Mouse (Mus musculus): ENCODE measurements around the gene Cacna2d4. TPM values are rescaled to one million over a fixed set of nuclear protein-coding genes. Genes with fewer than 3 reads are reported as not detected.
A peak's percentile ranks its signal among the peaks of the same experiment; 100 is the strongest.
"Not testable (repeated sequence)": the region's sequence is repeated elsewhere in the genome, so short reads cannot be mapped to it uniquely, and the experiment has no call there.

The Cacna2d4 gene
- polyA plus RNA-seq, 1 experiment from 2014 or later: 0.04 TPM

DNA sequence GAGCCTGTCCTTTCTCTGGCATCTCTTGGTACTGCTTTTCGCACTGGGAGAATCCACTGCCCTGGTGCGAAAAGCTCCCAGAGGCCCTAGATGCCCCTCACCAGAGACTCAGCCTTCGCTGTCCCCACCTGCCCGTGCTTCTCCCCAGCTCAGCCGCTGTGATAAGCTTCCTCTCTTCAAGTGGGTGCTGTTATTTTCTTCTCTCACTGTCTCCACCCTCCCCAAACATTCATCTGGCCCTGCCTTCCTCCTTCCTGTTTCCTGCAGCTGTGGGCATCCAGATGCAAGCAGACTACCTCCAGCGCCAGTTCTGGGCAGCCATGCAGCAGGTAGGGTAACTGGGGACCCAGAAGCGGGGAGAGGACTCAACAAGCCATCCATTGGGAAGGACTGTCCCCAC lies 99.8 kb downstream of the Cacna2d4 start:
- Histone ChIP-seq H3K4me1 (peaks cover 12% of the 10 kb centered on the region; the same call in 1 of the 2 replicates), H3K27me3 (peaks cover 26% of the 10 kb centered on the region), H3K9ac (no peak overlapping the region), H3K36me3 (no peaks in the 10 kb centered on the region), H3K27ac (no peak overlapping the region), H3K4me2 (replicated peaks) (no peak overlapping the region), H3K4me3 (no peak overlapping the region), H3K9me3 (replicated peaks) (no peaks in the 10 kb centered on the region)
- 74% methylated on average over 7 of the region's 7 CpGs for WGBS
- ATAC-seq (ENCODE audit: low FRiP score): no peak

DNA sequence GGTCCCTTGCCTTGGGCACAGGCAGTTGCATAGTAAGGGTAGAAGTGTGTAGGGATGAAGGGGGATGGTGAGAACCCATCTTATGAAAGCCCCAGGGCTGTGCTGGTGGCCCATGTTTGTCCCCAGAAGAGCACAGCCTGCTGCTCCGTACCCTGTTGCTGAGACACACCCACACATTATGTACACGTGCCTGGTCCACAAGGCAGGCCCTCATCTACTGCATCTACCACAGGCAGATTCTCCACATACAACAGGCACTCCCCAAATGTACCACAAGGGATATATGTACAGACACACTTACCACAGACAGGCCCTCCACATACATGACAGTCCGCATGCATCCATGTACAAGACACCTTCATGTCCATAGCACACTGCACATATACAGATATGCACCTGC lies 101.0 kb downstream of the Cacna2d4 start:
- Histone ChIP-seq H3K36me3 (no peaks in the 10 kb centered on the region), H3K9ac (no peak overlapping the region), H3K27me3 (peaks cover 15% of the 10 kb centered on the region), H3K4me2 (replicated peaks) (no peak overlapping the region), H3K4me3 (no peak overlapping the region), H3K4me1 (peaks cover 10% of the 10 kb centered on the region; the same call in 1 of the 2 replicates), H3K9me3 (replicated peaks) (no peaks in the 10 kb centered on the region), H3K27ac (no peak overlapping the region)
- ATAC-seq (ENCODE audit: low FRiP score): no peak
- 70% methylated on average over 3 of the region's 3 CpGs for WGBS

DNA sequence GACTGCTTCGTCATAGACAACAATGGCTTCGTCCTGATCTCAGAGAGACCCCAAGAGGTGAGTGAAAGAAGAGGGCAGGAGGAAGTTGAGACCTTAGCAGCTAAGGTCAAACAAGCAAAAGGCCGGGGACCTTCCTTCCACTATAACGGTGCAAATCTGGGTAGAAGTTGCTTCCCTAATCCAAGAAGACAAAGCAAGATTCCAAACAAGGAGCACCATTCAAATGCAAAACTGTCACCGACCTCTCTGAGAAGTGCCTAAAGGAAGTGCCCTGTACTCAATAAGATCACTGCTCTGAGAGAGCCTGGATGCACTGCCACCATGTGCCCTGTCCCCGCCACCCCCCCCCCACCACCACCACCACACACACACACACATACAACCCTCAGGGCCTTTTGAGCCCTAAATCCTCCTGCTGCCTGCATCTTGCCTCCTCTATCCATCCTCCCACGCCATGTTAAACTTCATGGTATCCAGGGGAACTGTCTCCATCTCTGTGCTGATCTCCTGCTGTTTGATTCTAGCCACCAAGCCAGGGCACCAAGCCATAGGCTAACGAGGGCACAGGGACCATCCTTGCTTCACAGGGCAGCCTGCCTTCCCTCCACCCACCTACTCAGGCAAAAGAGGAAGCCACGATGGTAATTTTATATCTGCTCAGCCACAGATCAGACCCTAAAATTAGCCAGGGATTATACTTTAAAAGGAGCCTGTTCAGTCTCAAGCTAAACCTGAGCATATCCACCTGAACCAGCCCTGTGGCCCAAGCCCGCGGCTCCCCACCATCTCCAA lies 102.0 kb downstream of the Cacna2d4 start:
- no peak for ATAC-seq (ENCODE audit: low FRiP score)
- H3K4me3 ChIP-seq: no peak overlapping the region
- no peaks in the 10 kb centered on the region for H3K36me3 ChIP-seq
- peaks cover 9% of the 10 kb centered on the region; the same call in 1 of the 2 replicates for H3K4me1 ChIP-seq
- H3K9me3 ChIP-seq (replicated peaks): no peaks in the 10 kb centered on the region
- H3K27ac ChIP-seq: no peak overlapping the region
- H3K4me2 ChIP-seq (replicated peaks): no peak overlapping the region
- H3K9ac ChIP-seq: no peak overlapping the region
- WGBS: 28% methylated on average over 10 of the region's 11 CpGs
- peaks cover 9% of the 10 kb centered on the region; the same call in 1 of the 2 replicates for H3K27me3 ChIP-seq

DNA sequence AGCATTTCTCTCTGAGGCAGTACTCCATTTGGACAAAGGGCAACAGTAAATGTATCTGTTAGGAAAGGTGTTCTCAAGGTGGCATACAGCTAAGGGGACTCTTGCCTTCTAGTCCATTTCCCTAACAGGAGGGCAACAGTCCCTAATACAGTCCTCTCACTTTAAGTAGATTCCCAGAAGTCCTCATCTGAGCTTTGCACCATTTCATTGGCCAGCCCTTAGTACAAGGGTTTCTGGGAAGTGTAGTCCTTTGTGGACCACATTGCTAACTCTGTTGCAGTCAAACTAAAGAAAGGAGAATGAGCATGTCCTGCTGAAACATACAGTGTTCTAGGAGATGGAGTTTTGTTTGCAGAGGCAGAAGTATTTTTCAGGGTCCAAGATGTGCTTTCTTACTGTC lies 105.1 kb downstream of the Cacna2d4 start:
- Histone ChIP-seq H3K9ac (no peak overlapping the region), H3K27me3 (no peaks in the 10 kb centered on the region), H3K36me3 (no peaks in the 10 kb centered on the region), H3K4me3 (no peak overlapping the region), H3K27ac (no peak overlapping the region), H3K4me1 (peaks cover 4% of the 10 kb centered on the region; the same call in 1 of the 2 replicates), H3K4me2 (replicated peaks) (no peak overlapping the region), H3K9me3 (replicated peaks) (no peaks in the 10 kb centered on the region)
- peak; percentile 88 for ATAC-seq (ENCODE audit: low FRiP score)

DNA sequence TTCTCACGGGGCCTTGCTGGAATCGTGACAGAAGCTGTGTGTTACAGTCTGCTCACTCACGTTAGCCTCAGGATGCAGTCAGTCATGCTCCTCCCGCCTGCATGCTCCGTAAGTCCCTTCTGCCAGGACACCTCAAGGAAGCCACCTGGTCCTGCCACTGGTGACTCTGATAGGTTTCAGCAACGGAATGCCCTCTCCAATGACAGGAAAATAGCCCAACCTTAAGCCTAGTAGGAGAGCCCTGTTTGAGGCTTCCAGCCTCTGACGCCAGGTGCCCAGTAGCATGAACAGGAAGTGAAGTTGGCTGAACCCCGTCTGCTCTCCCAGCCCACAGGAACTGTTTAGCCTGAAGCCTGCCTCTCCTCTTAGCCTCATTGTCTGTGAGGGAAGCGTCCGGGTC lies 109.9 kb downstream of the Cacna2d4 start:
- no peak overlapping the region for H3K27ac ChIP-seq
- 72% methylated on average over 10 of the region's 10 CpGs for WGBS
- no peak for ATAC-seq (ENCODE audit: low FRiP score)

DNA sequence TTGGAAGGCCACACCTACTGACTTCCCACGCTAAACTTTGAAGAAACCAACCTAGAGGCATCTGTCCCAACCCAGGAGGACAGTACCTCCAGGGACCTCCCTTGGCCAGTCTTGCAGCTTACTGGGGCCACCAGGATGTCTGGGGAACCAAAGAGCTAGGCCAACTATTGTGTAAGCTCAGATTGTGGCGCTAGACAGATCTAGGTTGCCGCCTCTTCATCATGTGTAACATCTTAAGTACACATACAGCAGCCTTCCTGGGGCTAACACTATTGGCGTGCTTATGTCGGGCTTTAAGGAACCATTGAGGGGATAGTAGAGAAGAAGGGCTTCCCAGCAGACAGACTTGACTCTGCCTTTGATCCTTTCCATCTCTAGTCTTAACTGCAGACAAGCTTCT lies 111.5 kb downstream of the Cacna2d4 start:
- Histone ChIP-seq H3K4me2 (replicated peaks) (no peak overlapping the region), H3K4me3 (no peak overlapping the region), H3K27me3 (no peaks in the 10 kb centered on the region), H3K27ac (no peak overlapping the region), H3K9ac (no peak overlapping the region), H3K4me1 (no peaks in the 10 kb centered on the region), H3K9me3 (replicated peaks) (no peaks in the 10 kb centered on the region), H3K36me3 (no peaks in the 10 kb centered on the region)
- WGBS: 76% methylated on average over 5 of the region's 5 CpGs
- no peak for ATAC-seq (ENCODE audit: low FRiP score)

More for the DNA sequence above, 109.9 kb downstream of the Cacna2d4 start:
- Histone ChIP-seq H3K27me3 (no peaks in the 10 kb centered on the region), H3K9ac (no peak overlapping the region), H3K36me3 (no peaks in the 10 kb centered on the region), H3K4me1 (no peaks in the 10 kb centered on the region), H3K4me3 (no peak overlapping the region), H3K9me3 (replicated peaks) (no peaks in the 10 kb centered on the region), H3K4me2 (replicated peaks) (no peak overlapping the region)

DNA sequence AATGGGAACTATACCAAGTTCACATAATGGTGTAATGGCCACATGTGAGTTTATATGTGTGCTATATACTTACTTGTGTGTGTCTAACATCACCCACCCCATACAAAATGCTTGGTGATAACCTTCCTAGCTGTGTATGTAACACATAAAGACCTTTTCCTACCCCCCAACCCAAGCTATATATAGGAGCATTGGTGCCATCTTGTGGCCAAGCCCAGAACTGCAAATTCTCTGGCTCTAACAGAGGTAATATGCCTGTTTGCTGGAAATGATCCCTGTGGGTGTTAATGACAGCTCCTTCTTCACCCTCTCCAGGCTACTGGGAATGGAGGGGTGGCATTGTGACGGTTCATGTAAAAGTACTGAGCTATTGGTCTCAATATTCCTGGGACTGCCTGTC lies 111.9 kb downstream of the Cacna2d4 start:
- no peak overlapping the region for H3K4me2 ChIP-seq (replicated peaks)
- H3K4me3 ChIP-seq: no peak overlapping the region
- H3K9ac ChIP-seq: no peak overlapping the region
- H3K9me3 ChIP-seq (replicated peaks): no peaks in the 10 kb centered on the region
- peak; percentile 42; the same call in 1 of the 2 replicates for ATAC-seq (ENCODE audit: low FRiP score)
- peaks cover 2% of the 10 kb centered on the region; the same call in 1 of the 2 replicates for H3K36me3 ChIP-seq
- 5% methylated on average over 1 of the region's 1 CpGs for WGBS
- no peaks in the 10 kb centered on the region for H3K27me3 ChIP-seq
- no peak overlapping the region for H3K27ac ChIP-seq
- H3K4me1 ChIP-seq: no peaks in the 10 kb centered on the region

DNA sequence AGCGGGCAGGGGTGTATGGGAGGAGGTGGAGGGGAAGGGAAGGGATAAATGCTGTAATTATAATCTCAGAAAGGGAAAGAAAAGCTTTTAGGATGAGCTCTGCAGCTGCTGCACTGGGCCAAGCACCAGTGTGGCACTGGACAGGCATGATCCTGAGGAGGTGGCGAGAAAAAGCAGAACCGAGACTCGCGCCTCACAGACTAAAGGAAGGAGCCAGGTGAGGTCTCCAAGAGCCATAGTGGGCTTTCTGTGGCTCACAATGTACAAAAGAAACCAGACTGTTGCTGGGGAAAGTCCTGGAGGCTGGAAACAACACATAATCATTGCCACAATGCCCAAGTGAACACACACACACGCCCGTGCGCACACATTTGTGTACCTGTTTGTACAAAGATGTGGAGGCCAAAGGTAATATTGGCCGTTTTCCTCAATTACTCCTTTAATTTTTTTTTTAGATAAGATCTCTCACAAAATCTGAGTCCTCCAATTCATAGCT lies 114.4 kb downstream of the Cacna2d4 start:
- H3K9ac ChIP-seq: no peak overlapping the region
- H3K27me3 ChIP-seq: no peaks in the 10 kb centered on the region
- no peaks in the 10 kb centered on the region for H3K4me1 ChIP-seq
- no peak overlapping the region for H3K4me2 ChIP-seq (replicated peaks)
- no peak for ATAC-seq (ENCODE audit: low FRiP score)
- WGBS: 89% methylated on average over 9 of the region's 9 CpGs
- no peak overlapping the region for H3K4me3 ChIP-seq
- peaks cover 25% of the 10 kb centered on the region for H3K36me3 ChIP-seq
- no peak overlapping the region for H3K27ac ChIP-seq
- H3K9me3 ChIP-seq (replicated peaks): no peaks in the 10 kb centered on the region

DNA sequence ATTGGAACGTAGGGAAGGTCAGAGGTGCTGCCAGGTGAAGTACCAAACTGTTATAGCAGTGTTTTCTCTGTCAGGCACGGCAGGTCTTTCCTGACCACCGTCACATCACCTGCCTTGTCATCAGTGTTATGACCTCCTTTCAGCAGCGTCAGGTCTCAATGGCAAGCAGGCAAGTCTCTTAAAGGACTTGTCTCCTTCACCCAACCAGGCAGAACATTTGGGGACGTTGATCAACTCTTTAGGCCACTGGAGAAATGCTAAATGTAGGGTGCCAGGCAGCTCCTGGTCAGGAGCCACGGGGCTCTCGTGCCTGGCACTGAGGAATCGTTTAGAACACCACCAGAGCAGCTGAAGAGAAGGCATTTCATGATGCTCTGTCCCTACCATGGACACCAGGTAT lies 115.3 kb downstream of the Cacna2d4 start:
- Histone ChIP-seq H3K4me1 (no peaks in the 10 kb centered on the region), H3K27me3 (no peaks in the 10 kb centered on the region), H3K9me3 (replicated peaks) (no peaks in the 10 kb centered on the region), H3K4me2 (replicated peaks) (no peak overlapping the region), H3K9ac (no peak overlapping the region), H3K36me3 (peaks cover 29% of the 10 kb centered on the region), H3K4me3 (no peak overlapping the region), H3K27ac (no peak overlapping the region)
- 85% methylated on average over 8 of the region's 8 CpGs for WGBS
- ATAC-seq (ENCODE audit: low FRiP score): no peak

DNA sequence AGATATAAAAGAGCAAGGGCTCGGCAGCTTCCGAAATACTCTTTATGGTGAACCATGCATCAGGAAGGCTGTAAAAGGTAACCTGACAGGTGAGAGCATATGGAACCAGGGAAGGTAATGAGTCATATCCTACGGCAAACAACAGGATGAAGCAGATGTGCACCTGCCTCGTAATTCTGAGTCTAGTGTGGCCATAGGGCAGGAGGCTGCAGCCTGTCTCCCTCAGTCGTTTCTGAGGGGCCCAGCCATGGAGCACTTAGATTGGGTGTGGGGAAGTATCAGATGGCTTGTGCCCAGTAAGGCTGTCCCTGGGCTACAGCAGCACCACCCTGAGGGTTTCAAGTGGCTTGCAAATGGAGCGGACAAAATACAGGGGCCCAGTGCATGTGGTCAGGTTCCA lies 116.2 kb downstream of the Cacna2d4 start:
- H3K4me3 ChIP-seq: no peak overlapping the region
- H3K27me3 ChIP-seq: no peaks in the 10 kb centered on the region
- no peak overlapping the region for H3K27ac ChIP-seq
- peaks cover 35% of the 10 kb centered on the region for H3K36me3 ChIP-seq
- H3K9ac ChIP-seq: no peak overlapping the region
- H3K9me3 ChIP-seq (replicated peaks): no peaks in the 10 kb centered on the region
- no peaks in the 10 kb centered on the region for H3K4me1 ChIP-seq
- no peak overlapping the region for H3K4me2 ChIP-seq (replicated peaks)
- no peak for ATAC-seq (ENCODE audit: low FRiP score)
- WGBS: 87% methylated on average over 6 of the region's 6 CpGs

DNA sequence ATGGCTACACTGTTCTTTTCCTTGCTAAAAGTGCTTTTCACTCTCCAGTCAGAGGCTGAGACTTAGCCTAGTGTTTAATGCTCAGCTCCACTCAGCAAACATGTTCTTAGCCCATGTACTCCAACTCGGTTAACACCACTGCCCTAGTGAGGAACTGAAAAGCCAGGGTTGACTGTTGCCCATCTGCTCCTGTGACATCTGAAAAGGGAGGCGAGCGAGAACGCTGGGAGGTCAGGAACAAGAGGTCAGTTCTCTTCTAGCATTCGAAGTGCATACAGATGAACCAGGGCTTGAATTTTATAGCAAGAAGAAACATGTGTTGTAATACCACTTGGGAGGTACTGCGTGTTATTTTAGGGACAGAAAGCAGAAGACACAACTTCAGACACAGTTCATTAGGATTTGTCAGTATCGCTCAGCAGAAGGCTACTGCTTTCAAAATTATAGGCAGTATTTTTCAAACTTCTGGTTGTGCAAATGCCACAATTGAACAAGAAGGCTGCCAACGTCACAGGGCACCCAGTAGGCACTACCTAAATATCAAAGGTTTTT lies 121.8 kb downstream of the Cacna2d4 start:
- Histone ChIP-seq H3K27ac (no peak overlapping the region), H3K9me3 (replicated peaks) (no peaks in the 10 kb centered on the region), H3K4me1 (no peaks in the 10 kb centered on the region), H3K4me3 (no peak overlapping the region), H3K36me3 (peaks cover 69% of the 10 kb centered on the region), H3K4me2 (replicated peaks) (no peak overlapping the region), H3K27me3 (no peaks in the 10 kb centered on the region), H3K9ac (no peak overlapping the region)
- ATAC-seq (ENCODE audit: low FRiP score): no peak
- WGBS: 84% methylated on average over 8 of the region's 8 CpGs

DNA sequence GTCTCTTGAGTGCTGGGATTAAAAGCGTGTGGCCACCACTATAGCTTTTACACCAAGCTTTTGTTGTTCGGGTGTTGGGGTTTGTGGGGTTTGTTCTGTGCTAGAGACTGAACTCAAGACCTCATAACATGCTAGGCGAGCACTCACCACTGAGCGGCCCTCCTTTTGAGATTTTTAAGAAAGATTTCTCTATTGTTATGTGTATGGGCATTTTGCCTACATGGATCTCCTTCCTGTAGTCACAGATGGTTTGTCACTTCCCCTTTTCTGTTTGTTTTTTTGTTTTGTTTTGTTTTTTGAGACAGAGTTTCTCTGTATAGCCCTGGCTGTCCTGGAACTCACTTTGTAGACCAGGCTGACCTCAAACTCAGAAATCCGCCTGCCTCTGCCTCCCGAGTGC lies 123.9 kb downstream of the Cacna2d4 start:
- ATAC-seq (ENCODE audit: low FRiP score); H3K4me3 ChIP-seq; H3K4me2 ChIP-seq (replicated peaks); H3K4me1 ChIP-seq; H3K27me3 ChIP-seq; H3K27ac ChIP-seq; H3K9me3 ChIP-seq (replicated peaks); H3K9ac ChIP-seq: not testable (repeated sequence)
- H3K36me3 ChIP-seq: peaks cover 65% of the 10 kb centered on the region
- WGBS: 89% methylated on average over 6 of the region's 6 CpGs
